Mouse (Mus musculus) megakaryocyte, embryonic 14.5 days (primary cell): Measurements from ENCODE around the gene Traf3ip3.

Source experiments
- FLI1 ChIP-seq: IDR thresholded peaks from 2 replicates; pipeline ENCODE4 v1.6.1; 2012; ENCODE audit warnings: low read length, inconsistent platforms, mixed read lengths
- GATA1 ChIP-seq: IDR thresholded peaks from 3 replicates; pipeline ENCODE4 v1.6.1; 2012; ENCODE audit warnings: mixed read lengths, low read length, inconsistent platforms, borderline replicate concordance

DNA sequence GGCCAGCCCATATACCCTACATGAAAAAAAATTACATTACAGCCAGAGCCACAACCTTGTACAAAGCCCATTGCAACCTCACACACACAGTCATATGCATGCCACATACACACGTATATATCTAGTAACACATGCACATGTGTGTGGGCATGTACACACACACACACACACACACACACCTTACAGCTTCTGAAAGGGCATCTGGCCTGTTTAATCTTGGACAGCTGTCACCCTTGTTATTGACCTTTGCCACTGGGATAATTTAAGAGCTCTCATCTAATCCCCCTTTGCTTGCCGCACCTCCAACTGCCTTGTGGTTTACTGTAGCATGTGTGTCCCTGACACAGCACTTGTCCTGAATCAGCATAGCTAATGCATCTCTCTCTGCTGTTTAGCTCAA, 2.3 kb upstream of the Traf3ip3 start:
- TF ChIP-seq GATA1: no peak
- TF ChIP-seq FLI1: no peak
